Mouse (Mus musculus): ENCODE measurements at regions not wholly inside any gene's neighbourhood (a gene's known extent, or its start where the extent isn't known, plus 50 kb on each side); places are given as distances from the start of the nearest gene placed in this dataset.

GRCm38 (mm10) chr4:9031634-9032033 is 792.8 kb upstream of the Car8 start:
- DNase-seq, result no peak

- DNase-seq, result no peak
Observed at GRCm38 (mm10) chr4:9028946-9029345, 790.1 kb upstream of the Car8 start.

GRCm38 (mm10) chr4:9028475-9028874 is 789.6 kb upstream of the Car8 start:
- DNase-seq, result no peak

- DNase-seq, result peak; percentile 58
Observed at GRCm38 (mm10) chr4:9027798-9028404, 789.1 kb upstream of the Car8 start.

- DNase-seq, result no peak
Observed at GRCm38 (mm10) chr4:9027383-9027782, 788.5 kb upstream of the Car8 start.

GRCm38 (mm10) chr4:9026841-9027240 is 788.0 kb upstream of the Car8 start:
- no peak for DNase-seq

GRCm38 (mm10) chr4:9025821-9026470 is 787.1 kb upstream of the Car8 start:
- peak; percentile 17 for DNase-seq

GRCm38 (mm10) chr4:9024216-9024925 is 785.5 kb upstream of the Car8 start:
- DNase-seq, result no peak

GRCm38 (mm10) chr4:9019241-9020110 is 780.6 kb upstream of the Car8 start:
- no peak for DNase-seq

GRCm38 (mm10) chr4:9018236-9018635 is 779.4 kb upstream of the Car8 start:
- DNase-seq, result no peak

GRCm38 (mm10) chr4:9016504-9017040 is 777.7 kb upstream of the Car8 start:
- no peak for DNase-seq

GRCm38 (mm10) chr4:9015528-9016503 is 777.0 kb upstream of the Car8 start:
- DNase-seq, result peak; percentile 22

- no peak for DNase-seq
Observed at GRCm38 (mm10) chr4:9014986-9015385, 776.1 kb upstream of the Car8 start.

GRCm38 (mm10) chr4:9012787-9013186 is 773.9 kb upstream of the Car8 start:
- DNase-seq, result no peak

- DNase-seq, result no peak
Observed at GRCm38 (mm10) chr4:9011952-9012351, 773.1 kb upstream of the Car8 start.

- no peak for DNase-seq
Observed at GRCm38 (mm10) chr4:9011129-9011518, 772.3 kb upstream of the Car8 start.

GRCm38 (mm10) chr4:9010381-9011128 is 771.7 kb upstream of the Car8 start:
- no peak for DNase-seq

GRCm38 (mm10) chr4:9009656-9010055 is 770.8 kb upstream of the Car8 start:
- no peak for DNase-seq

- no peak for DNase-seq
Observed at GRCm38 (mm10) chr4:9005938-9006626, 767.2 kb upstream of the Car8 start.

GRCm38 (mm10) chr4:9003891-9004290 is 765.0 kb upstream of the Car8 start:
- DNase-seq, result no peak

Data from kidney, adult 11 months (tissue).